Mouse (Mus musculus): ENCODE results near the gene Exosc3. TPM values are rescaled to one million over a fixed set of nuclear protein-coding genes. Genes with fewer than 3 reads are reported as not detected.

Exosc3 gene
- polyA plus RNA-seq (2014; fragmentation: Illumina TruSeq; extraction: RNeasy Lipid Tissue Mini Kit (QIAGEN cat#74804); ENCODE audit: insufficient read depth, low read depth, low replicate concordance), result 31.0 TPM

DNA sequence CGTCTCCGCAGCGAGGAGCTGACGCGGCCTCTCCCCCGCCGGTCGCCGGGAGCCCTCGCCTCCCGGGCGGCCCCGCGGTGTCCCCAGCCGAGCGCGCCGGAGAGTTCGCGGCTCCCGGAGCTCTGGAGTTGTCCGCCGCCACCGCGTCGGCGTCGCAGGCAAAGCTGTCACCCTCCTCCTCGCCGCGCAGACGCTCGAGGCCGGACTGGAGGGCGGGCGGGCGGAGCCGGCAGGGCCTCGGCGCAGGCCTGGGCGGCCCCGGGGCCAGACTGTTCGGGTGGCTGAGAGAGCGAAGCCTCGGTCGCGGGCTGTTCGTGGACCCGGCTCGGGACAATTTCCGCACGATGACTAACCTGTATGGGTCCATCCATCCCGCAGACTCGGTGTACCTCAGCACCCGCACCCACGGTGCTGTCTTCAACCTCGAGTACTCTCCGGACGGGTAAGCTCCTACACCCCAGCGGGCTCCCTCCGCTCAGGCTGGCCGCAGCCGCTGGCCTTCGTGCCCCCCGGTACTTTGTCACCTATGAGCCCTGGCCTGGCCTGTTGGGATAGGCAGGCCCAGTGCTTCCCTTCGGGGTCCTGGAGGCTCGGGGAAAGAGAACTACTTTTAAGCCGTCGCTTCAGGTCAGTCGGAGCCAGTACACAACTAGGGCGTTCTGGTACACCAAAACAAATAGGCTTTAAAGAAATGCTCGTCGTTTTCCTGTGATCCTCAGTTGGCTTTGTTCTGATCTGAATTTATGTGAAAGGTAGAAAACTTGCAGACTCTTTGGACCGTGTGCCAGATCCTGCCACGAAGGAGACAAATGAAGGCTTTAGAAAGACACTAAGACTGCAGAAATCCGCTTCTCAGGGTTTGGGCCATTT, at the start of gene Exosc3:
Gene Exosc3, minus strand, starts transcription at position 447 of the 870 bp plus-strand sequence.

DNA sequence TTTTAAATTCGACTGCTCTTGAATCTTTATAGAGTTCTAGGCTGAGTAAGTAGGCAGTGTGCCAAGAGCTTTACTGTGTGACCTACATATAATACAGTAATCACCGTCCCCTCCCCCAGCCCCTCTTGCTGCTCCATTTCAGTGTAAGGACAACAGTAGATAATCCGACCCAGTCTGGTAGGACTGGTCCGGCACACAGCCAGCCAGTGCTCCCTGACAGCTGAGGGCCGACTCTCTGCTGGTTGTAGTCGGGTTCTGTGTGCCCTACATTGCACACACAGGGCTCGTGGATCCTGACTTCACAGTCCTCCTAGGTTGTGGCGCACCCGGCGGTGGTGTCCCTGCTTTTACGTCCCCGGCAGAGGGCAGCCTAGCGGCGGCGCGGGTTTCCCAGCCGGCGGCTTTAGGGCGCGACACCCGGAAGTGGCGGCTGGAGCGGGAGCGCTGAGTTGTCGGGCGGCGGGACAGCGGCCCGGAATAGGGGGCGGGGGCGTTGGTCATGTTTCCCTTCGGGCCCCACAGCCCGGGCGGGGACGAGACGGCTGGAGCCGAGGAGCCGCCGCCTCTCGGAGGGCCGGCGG, 773 bp downstream of the Exosc3 start, which contains the start of gene Dcaf10:
Gene Dcaf10, plus strand, starts transcription at position 433 of the 581 bp plus-strand sequence.

DNA sequence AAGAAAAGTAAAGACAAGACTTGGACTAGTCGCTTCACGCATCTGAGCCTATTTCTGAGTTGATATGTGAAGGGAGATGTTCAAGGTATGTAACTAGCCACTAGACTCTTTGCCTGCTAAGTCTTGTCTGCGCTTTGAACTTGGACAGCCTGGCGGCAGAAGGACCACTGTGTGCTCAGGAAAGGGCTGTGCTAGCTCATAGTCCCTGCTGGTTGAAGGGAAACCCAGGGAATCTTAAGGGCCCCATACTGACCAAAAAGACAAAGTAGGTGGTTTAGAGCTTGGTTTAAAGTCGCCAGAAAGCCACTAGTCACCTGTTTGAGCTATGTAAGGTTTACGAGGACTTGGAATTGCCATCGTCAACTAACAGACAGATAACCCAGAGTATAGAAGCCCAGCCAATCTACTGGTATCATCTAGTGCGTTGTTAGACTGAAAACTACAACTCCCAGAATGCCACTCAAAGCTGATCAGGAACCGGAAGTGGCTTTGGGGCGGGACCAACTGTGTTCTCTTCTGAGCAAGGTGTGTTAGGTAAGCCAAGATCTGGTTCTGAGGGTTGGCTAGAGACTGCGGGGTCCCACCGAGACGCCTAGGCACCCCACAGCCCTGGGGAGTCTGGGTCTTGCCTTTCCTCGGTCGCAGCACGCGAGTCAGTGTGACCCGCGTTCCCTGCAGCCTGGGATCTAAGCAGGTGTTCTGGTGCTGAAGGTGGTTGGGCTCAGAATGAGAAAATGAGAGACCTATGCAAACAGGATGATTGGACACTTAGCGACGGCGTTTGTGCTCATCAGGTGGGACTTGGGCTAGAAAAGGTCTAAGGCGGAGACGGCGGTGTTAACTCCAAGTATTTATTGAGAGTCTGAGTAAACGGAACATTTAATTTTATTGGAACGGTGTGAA, 45.6 kb downstream of the Exosc3 start, which contains the start of gene Trmt10b:
Gene Trmt10b, plus strand, starts transcription at position 466 of the 903 bp plus-strand sequence.

Other genes starting within 250 kb of the Exosc3 start
- 145 TPM for gene Tomm5, start 234.6 kb downstream of the Exosc3 start, polyA plus RNA-seq (2014; fragmentation: Illumina TruSeq; extraction: RNeasy Lipid Tissue Mini Kit (QIAGEN cat#74804); ENCODE audit: insufficient read depth, low read depth, low replicate concordance)
- gene Frmpd1, start 157.9 kb downstream of the Exosc3 start, polyA plus RNA-seq (2014; fragmentation: Illumina TruSeq; extraction: RNeasy Lipid Tissue Mini Kit (QIAGEN cat#74804); ENCODE audit: insufficient read depth, low read depth, low replicate concordance), result 0.91 TPM
- gene Trmt10b, start 45.6 kb downstream of the Exosc3 start, polyA plus RNA-seq (2014; fragmentation: Illumina TruSeq; extraction: RNeasy Lipid Tissue Mini Kit (QIAGEN cat#74804); ENCODE audit: insufficient read depth, low read depth, low replicate concordance), result 9.9 TPM
- 8.1 TPM for gene Dcaf10, start 631 bp downstream of the Exosc3 start, polyA plus RNA-seq (2014; fragmentation: Illumina TruSeq; extraction: RNeasy Lipid Tissue Mini Kit (QIAGEN cat#74804); ENCODE audit: insufficient read depth, low read depth, low replicate concordance)
- 35.8 TPM for gene Slc25a51, start 66.0 kb upstream of the Exosc3 start, polyA plus RNA-seq (2014; fragmentation: Illumina TruSeq; extraction: RNeasy Lipid Tissue Mini Kit (QIAGEN cat#74804); ENCODE audit: insufficient read depth, low read depth, low replicate concordance)
- gene Shb, start 189.7 kb upstream of the Exosc3 start, polyA plus RNA-seq (2014; fragmentation: Illumina TruSeq; extraction: RNeasy Lipid Tissue Mini Kit (QIAGEN cat#74804); ENCODE audit: insufficient read depth, low read depth, low replicate concordance), result 19.1 TPM